Mouse (Mus musculus): ENCODE data around the gene Srebf2. TPM values are rescaled to one million over a fixed set of nuclear protein-coding genes. Genes with fewer than 3 reads are reported as not detected.

Srebf2 gene
- polyA plus RNA-seq, 1 experiment from 2014 or later: 244 TPM

- Histone ChIP-seq H3K4me1 (peaks cover 23% of the 10 kb centered on the region), H3K9me3 (no peaks in the 10 kb centered on the region), H3K4me2 (no peak overlapping the region), H3K9ac (no peak overlapping the region), H3K4me3 (replicated peaks) (no peak overlapping the region), H3K27me3 (no peaks in the 10 kb centered on the region), H3K27ac (no peak overlapping the region), H3K36me3 (replicated peaks) (peaks cover 58% of the 10 kb centered on the region)
- 87% methylated on average over 36 of the region's 36 CpGs for WGBS
- ATAC-seq (ENCODE audit: low FRiP score): no peak
Measured at GRCm38 (mm10) chr15:82170437-82171377, 23.7 kb downstream of the Srebf2 start.

DNA sequence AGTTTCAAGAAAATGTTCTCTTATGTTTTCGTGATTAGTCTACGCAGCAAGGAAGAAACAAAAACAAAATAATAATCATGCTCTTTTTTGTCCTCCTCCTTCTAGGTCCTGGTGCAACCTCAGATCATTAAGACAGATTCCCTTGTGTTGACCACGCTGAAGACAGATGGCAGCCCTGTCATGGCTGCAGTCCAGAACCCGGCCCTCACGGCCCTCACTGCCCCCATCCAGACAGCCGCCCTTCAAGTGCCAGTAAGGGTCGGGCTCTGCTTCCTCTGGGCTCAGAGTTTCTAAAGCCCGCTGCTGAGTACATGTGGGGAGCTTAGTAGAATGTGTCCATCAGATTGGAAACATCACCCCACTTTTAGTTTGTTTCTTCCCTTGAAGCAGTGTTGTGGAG is 25.7 kb downstream of the Srebf2 start:
- Histone ChIP-seq H3K4me3 (replicated peaks) (no peak overlapping the region), H3K27me3 (no peaks in the 10 kb centered on the region), H3K9me3 (no peaks in the 10 kb centered on the region), H3K27ac (no peak overlapping the region), H3K4me1 (peaks cover 4% of the 10 kb centered on the region), H3K36me3 (replicated peaks) (peaks cover 75% of the 10 kb centered on the region), H3K9ac (no peak overlapping the region), H3K4me2 (no peak overlapping the region)
- WGBS: 94% methylated on average over 8 of the region's 8 CpGs
- ATAC-seq (ENCODE audit: low FRiP score): no peak

DNA sequence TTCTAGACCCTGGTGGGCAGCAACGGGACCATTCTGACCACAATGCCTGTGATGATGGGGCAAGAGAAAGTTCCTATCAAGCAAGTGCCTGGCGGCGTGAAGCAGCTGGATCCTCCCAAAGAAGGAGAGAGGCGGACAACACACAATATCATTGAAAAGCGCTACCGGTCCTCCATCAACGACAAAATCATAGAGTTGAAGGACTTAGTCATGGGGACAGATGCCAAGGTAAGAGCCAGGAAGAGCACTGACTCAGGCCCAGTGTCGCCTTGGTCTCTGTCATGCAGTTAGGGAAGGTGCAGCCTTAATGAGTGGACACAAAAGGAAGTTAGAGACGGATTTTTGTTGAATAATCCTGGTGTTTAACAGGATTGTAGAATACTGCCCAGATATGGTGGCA is 28.1 kb downstream of the Srebf2 start:
- H3K4me2 ChIP-seq: no peak overlapping the region
- WGBS: 93% methylated on average over 9 of the region's 9 CpGs
- H3K9ac ChIP-seq: no peak overlapping the region
- H3K4me3 ChIP-seq (replicated peaks): no peak overlapping the region
- ATAC-seq (ENCODE audit: low FRiP score): no peak
- H3K36me3 ChIP-seq (replicated peaks): peaks cover 95% of the 10 kb centered on the region
- no peak overlapping the region for H3K27ac ChIP-seq
- no peaks in the 10 kb centered on the region for H3K27me3 ChIP-seq
- 0 out of 2 replicates have a peak, but pooled peaks cover 3% of the 10 kb centered on the region for H3K9me3 ChIP-seq
- H3K4me1 ChIP-seq: no peaks in the 10 kb centered on the region

DNA sequence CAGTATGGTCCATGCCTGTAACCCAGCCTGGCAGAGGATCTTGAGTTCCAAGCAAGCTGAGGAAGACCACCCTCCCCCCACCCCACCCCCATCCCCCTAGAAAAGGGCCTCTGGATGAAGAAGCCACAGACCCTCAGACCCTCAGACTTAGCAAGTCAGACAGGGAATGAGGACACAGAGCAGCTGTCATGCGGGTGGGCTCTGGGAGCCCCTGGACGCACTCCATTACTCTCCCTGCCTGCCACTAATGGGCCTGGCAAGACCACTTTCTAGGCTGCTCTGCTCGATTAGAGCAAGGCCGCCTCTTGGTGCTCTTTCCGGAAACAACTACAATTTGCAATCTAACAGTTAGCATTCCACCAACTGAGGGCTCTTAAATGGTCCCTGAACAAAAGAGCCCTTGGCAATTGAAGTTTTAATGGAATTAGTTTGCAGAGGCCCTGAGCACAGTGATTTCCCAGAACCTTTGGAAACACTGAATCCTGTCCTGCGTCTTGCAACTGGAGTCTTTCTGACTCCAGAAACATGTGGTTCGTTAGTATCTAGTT is 30.8 kb downstream of the Srebf2 start:
- WGBS: 90% methylated on average over 7 of the region's 7 CpGs
- Histone ChIP-seq H3K4me1 (no peaks in the 10 kb centered on the region), H3K27ac (no peak overlapping the region), H3K36me3 (replicated peaks) (peaks cover 96% of the 10 kb centered on the region), H3K4me3 (replicated peaks) (no peak overlapping the region), H3K9me3 (peaks cover 10% of the 10 kb centered on the region), H3K4me2 (no peak overlapping the region), H3K9ac (no peak overlapping the region), H3K27me3 (no peaks in the 10 kb centered on the region)
- no peak for ATAC-seq (ENCODE audit: low FRiP score)

- H3K4me3 ChIP-seq (replicated peaks): no peak overlapping the region
- H3K4me2 ChIP-seq: no peak overlapping the region
- H3K9ac ChIP-seq: no peak overlapping the region
- no peaks in the 10 kb centered on the region for H3K4me1 ChIP-seq
- H3K27me3 ChIP-seq: no peaks in the 10 kb centered on the region
- ATAC-seq (ENCODE audit: low FRiP score): no peak
- 96% methylated on average over 5 of the region's 5 CpGs for WGBS
- peaks cover 10% of the 10 kb centered on the region for H3K9me3 ChIP-seq
- no peak overlapping the region for H3K27ac ChIP-seq
- peaks cover 99% of the 10 kb centered on the region for H3K36me3 ChIP-seq (replicated peaks)
Measured at GRCm38 (mm10) chr15:82181131-82181530, 34.1 kb downstream of the Srebf2 start.

DNA sequence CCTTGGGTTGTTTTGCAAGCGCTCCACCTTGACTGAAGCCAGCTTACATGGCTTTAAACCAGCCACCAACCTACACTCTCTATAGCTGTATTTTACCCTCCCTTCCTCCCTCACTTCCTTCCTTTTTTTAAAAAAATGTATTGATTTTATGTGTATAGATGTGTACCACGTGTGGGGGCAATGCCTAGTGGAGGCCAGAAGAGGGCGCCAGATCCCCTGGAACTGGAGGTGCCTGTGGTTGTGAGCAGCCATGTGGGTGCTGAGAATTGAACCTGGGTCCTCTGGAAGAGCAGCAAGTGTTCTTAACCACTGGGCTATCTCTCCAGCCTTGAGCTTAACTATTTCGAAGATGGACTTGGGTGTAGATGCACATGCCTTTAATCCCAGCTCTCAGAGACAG is 35.3 kb downstream of the Srebf2 start:
- H3K9ac ChIP-seq: no peak overlapping the region
- peaks cover 10% of the 10 kb centered on the region for H3K9me3 ChIP-seq
- H3K4me1 ChIP-seq: no peaks in the 10 kb centered on the region
- no peak overlapping the region for H3K27ac ChIP-seq
- no peak overlapping the region for H3K4me3 ChIP-seq (replicated peaks)
- no peaks in the 10 kb centered on the region for H3K27me3 ChIP-seq
- ATAC-seq (ENCODE audit: low FRiP score): no peak
- H3K4me2 ChIP-seq: no peak overlapping the region
- WGBS: 97% methylated on average over 4 of the region's 4 CpGs
- peaks cover 100% of the 10 kb centered on the region for H3K36me3 ChIP-seq (replicated peaks)

DNA sequence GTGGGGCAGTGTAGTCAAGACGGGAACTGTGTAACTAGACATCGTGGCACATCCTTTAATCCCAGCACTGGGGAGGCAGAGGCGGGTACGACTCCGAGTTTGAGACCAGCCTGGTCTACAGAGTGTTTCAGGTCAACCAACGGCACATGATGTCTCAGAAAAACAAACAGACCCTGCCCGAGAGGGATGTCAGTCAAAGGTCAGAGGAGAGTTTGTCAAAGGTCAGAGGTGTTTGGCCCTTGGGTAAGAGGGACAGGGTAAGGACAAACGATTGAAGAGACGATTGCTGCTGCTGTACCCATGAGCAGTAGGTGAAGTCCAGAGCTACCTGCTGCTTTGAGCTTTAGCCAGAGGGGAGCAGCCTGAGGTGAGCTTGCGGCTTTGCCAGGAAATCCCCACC is 36.6 kb downstream of the Srebf2 start:
- H3K27ac ChIP-seq: peak overlapping the region; percentile 42; the same call in 1 of the 2 replicates
- no peak overlapping the region for H3K4me3 ChIP-seq (replicated peaks)
- no peak overlapping the region for H3K4me2 ChIP-seq
- H3K36me3 ChIP-seq (replicated peaks): peaks cover 100% of the 10 kb centered on the region
- no peak for ATAC-seq (ENCODE audit: low FRiP score)
- 87% methylated on average over 10 of the region's 10 CpGs for WGBS
- H3K9ac ChIP-seq: no peak overlapping the region
- H3K4me1 ChIP-seq: no peaks in the 10 kb centered on the region
- H3K9me3 ChIP-seq: peaks cover 10% of the 10 kb centered on the region
- no peaks in the 10 kb centered on the region for H3K27me3 ChIP-seq

GRCm38 (mm10) chr15:82184183-82184582 is 37.2 kb downstream of the Srebf2 start:
- 88% methylated on average over 7 of the region's 7 CpGs for WGBS
- Histone ChIP-seq H3K27ac (peak overlapping the region; percentile 42; the same call in 1 of the 2 replicates), H3K9ac (no peak overlapping the region), H3K9me3 (peaks cover 10% of the 10 kb centered on the region), H3K4me2 (no peak overlapping the region), H3K27me3 (no peaks in the 10 kb centered on the region), H3K36me3 (replicated peaks) (peaks cover 100% of the 10 kb centered on the region), H3K4me3 (replicated peaks) (no peak overlapping the region), H3K4me1 (no peaks in the 10 kb centered on the region)
- ATAC-seq (ENCODE audit: low FRiP score): no peak

DNA sequence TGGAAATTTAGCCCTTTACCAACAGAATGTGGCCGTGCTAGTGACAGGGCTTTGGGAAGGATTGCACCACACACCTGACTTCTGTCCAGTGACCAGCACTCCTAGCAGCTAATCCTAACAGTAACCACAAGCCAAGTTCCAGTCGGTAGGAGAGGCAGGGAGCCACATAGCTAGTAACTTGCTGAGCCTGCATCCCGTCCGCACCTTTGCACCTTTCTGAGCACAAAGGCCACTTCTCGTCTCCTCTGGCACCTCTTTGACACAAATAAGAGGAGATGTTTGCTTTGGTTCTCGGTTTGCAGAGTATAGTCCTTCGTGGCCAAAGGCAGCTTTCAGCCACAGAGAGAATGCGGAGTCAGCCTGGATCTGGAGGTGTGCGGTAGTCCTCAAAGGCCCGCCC is 37.7 kb downstream of the Srebf2 start:
- Histone ChIP-seq H3K4me1 (no peaks in the 10 kb centered on the region), H3K4me2 (no peak overlapping the region), H3K9me3 (peaks cover 10% of the 10 kb centered on the region), H3K9ac (no peak overlapping the region), H3K27me3 (no peaks in the 10 kb centered on the region), H3K27ac (0 out of 2 replicates have a peak overlapping the region, but pooled peaks have one; percentile 19), H3K4me3 (replicated peaks) (no peak overlapping the region), H3K36me3 (replicated peaks) (peaks cover 100% of the 10 kb centered on the region)
- ATAC-seq (ENCODE audit: low FRiP score): no peak
- 96% methylated on average over 10 of the region's 10 CpGs for WGBS

GRCm38 (mm10) chr15:82185062-82185783 is 38.2 kb downstream of the Srebf2 start:
- Histone ChIP-seq H3K4me1 (no peaks in the 10 kb centered on the region), H3K27ac (0 out of 2 replicates have a peak overlapping the region, but pooled peaks have one; percentile 19)

DNA sequence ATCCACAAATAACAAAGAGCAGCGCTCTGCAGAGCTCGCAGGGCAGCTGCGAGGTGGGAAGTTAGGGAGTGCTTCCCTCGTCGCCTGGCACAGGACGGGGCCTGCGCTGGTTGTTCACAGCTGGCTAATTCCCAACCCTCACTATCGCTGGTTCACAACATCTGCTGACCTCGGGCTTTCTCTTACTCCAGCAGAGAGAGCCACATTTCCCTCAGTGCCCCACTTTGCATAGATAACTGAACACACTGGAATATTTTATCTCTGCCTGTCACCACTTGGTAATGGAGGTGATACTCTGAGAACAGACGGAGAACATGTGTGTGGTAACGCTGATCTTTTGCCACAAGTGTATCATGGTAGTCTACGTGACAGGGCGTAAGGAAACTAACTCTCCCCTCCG is 39.1 kb downstream of the Srebf2 start:
- Histone ChIP-seq H3K27ac (no peak overlapping the region), H3K4me2 (no peak overlapping the region), H3K9ac (no peak overlapping the region), H3K4me3 (replicated peaks) (no peak overlapping the region), H3K27me3 (no peaks in the 10 kb centered on the region), H3K36me3 (replicated peaks) (peaks cover 98% of the 10 kb centered on the region), H3K9me3 (peaks cover 7% of the 10 kb centered on the region), H3K4me1 (no peaks in the 10 kb centered on the region)
- 89% methylated on average over 14 of the region's 14 CpGs for WGBS
- ATAC-seq (ENCODE audit: low FRiP score): no peak

More at GRCm38 (mm10) chr15:82185062-82185783, 38.2 kb downstream of the Srebf2 start:
- H3K9me3 ChIP-seq: peaks cover 7% of the 10 kb centered on the region
- H3K36me3 ChIP-seq (replicated peaks): peaks cover 100% of the 10 kb centered on the region
- H3K27me3 ChIP-seq: no peaks in the 10 kb centered on the region
- no peak overlapping the region for H3K9ac ChIP-seq
- H3K4me3 ChIP-seq (replicated peaks): no peak overlapping the region
- no peak for ATAC-seq (ENCODE audit: low FRiP score)
- H3K4me2 ChIP-seq: no peak overlapping the region
- 93% methylated on average over 14 of the region's 14 CpGs for WGBS

DNA sequence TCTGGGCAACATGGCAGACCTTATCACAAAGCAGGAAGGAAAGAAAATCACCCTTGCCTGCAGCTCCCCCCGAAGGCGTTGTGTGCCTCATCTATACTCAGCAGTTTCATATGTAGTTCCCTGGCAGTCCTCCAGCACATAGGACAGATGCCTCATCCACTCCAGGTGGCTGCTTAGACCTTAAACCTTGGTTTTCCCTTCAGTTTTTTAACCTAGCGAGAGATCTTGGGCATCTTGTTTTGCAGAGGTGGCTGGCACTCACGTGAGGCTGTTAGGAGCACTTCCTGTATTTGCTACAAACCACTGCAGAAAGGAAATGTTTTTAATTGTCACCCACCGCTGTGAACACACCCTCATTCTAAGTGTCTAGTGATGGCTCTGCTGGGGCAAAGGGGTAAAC is 40.0 kb downstream of the Srebf2 start:
- Histone ChIP-seq H3K9me3 (peaks cover 5% of the 10 kb centered on the region), H3K27ac (no peak overlapping the region), H3K9ac (no peak overlapping the region), H3K4me1 (no peaks in the 10 kb centered on the region), H3K27me3 (no peaks in the 10 kb centered on the region), H3K4me3 (replicated peaks) (no peak overlapping the region), H3K36me3 (replicated peaks) (peaks cover 98% of the 10 kb centered on the region), H3K4me2 (no peak overlapping the region)
- WGBS: 91% methylated on average over 5 of the region's 5 CpGs
- ATAC-seq (ENCODE audit: low FRiP score): no peak

All from forebrain, embryonic 12.5 days (tissue).